Comparison of ENCODE assay signal across 16 mouse cellular contexts in the genomic region with DNA sequence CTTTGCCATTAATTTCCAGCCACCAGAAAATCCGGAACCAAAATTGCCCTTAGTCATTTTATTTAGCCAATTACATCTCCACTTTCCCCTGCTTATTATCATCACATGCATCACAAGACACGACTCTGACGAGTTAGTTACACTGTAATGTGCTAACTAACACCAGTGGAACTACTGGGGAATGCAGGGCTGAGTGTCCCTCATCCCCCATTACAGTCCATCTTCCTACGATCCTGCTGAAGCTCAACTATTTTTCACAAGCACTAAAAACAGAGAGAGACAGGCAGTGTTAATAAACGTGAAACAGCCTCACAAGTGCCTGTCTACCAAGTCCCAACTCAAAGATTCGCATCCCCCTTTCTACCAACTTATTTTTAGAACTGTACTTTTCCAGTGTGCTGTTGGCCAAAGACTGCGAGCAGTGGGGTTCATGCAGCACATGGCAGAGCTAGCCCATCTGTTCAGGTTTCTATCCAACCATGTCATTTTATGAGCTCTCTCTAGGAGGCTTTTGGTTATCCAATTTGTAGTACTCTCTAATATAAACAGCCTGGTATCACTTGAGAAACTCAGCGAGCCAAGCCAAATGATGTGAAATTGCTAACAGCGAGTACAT.
DNase-seq lines count a peak whose midpoint lies in the region; ATAC-seq lines count a peak whose summit lies in the region.
"Had no signal": no experiment of that assay in that cellular context is flagged by ENCODE, and none has a peak within 500 bp of the region (broad histone marks: within the 10 kb centered on the region; RNA-seq: fewer than 3 reads in every experiment).

No protein-coding gene starts in this region.

- 72% methylated on average over 9 of the region's 9 CpGs for WGBS in hindbrain, embryonic 14.5 days
- 85% methylated on average over 9 of the region's 9 CpGs for WGBS in hindbrain, embryonic 10.5 days
- 63% methylated on average over 9 of the region's 9 CpGs for WGBS in heart, embryonic 10.5 days

- H3K9ac ChIP-seq in hindbrain, embryonic 14.5 days = no peak overlapping the region
- H3K9ac ChIP-seq: midbrain, embryonic 12.5 days had no signal

- H3K4me2 ChIP-seq in hindbrain, embryonic 14.5 days (replicated peaks) = no peak overlapping the region
- H3K4me2 ChIP-seq: midbrain, embryonic 12.5 days had no signal

- DNase-seq in hindbrain, embryonic 14.5 days (ENCODE audit: low spot score) = peak; percentile 40
- DNase-seq in hindbrain, embryonic 10.5 days (ENCODE audit: low spot score) = no peak
- peak; percentile 97 for DNase-seq in brain, adult 2 months (ENCODE audit: low read depth, low spot score)
- peak; percentile 67 for DNase-seq in cerebellum, adult 8-10 months
- peak; percentile 58 to 59 for DNase-seq in layer of hippocampus, adult 8-10 months (ENCODE audit: low spot score in 2 of 2)
- no peak for DNase-seq in ovary, postnatal 36 days (ENCODE audit: low spot score)
- DNase-seq in lung, adult 18-20 months = no peak
- DNase-seq in heart, embryonic 10.5 days (ENCODE audit: low spot score) = no peak
- DNase-seq: adrenal gland, postnatal 25 days; kidney, postnatal 36 days; lung, postnatal 14 days; spleen, adult 18-20 months; thymus, postnatal 36 days had no signal

- no peaks in the 10 kb centered on the region for H3K4me1 ChIP-seq in hindbrain, embryonic 14.5 days (replicated peaks; ENCODE audit: control insufficient read depth, insufficient read depth, low read length)
- H3K4me1 ChIP-seq in hindbrain, embryonic 10.5 days (replicated peaks) = no peaks in the 10 kb centered on the region
- H3K4me1 ChIP-seq in heart, embryonic 10.5 days = no peaks in the 10 kb centered on the region; the same call in 1 of the 2 replicates
- H3K4me1 ChIP-seq: midbrain, embryonic 12.5 days had no signal

- H3K27me3 ChIP-seq in hindbrain, embryonic 14.5 days (ENCODE audit: control insufficient read depth, insufficient read depth, low read length) = no peaks in the 10 kb centered on the region
- H3K27me3 ChIP-seq in hindbrain, embryonic 10.5 days (ENCODE audit: insufficient read depth, poor library complexity, severe bottlenecking) = no peaks in the 10 kb centered on the region
- no peaks in the 10 kb centered on the region for H3K27me3 ChIP-seq in heart, embryonic 10.5 days (ENCODE audit: insufficient read depth, poor library complexity, severe bottlenecking)
- H3K27me3 ChIP-seq: midbrain, embryonic 12.5 days had no signal

- no peaks in the 10 kb centered on the region for H3K36me3 ChIP-seq in hindbrain, embryonic 14.5 days (replicated peaks; ENCODE audit: control insufficient read depth, insufficient read depth)
- H3K36me3 ChIP-seq in hindbrain, embryonic 10.5 days = no peaks in the 10 kb centered on the region
- no peaks in the 10 kb centered on the region for H3K36me3 ChIP-seq in heart, embryonic 10.5 days
- H3K36me3 ChIP-seq: midbrain, embryonic 12.5 days had no signal

- no peak overlapping the region for H3K4me3 ChIP-seq in hindbrain, embryonic 14.5 days (replicated peaks; ENCODE audit: low read length)
- H3K4me3 ChIP-seq in hindbrain, embryonic 10.5 days = no peak overlapping the region
- H3K4me3 ChIP-seq in heart, embryonic 10.5 days = no peak overlapping the region
- H3K4me3 ChIP-seq: erythroblast, embryonic 14.5 days; midbrain, embryonic 12.5 days had no signal

- H3K9me3 ChIP-seq in hindbrain, embryonic 14.5 days (ENCODE audit: control insufficient read depth, low read length) = no peaks in the 10 kb centered on the region
- H3K9me3 ChIP-seq in hindbrain, embryonic 10.5 days = no peaks in the 10 kb centered on the region
- no peaks in the 10 kb centered on the region for H3K9me3 ChIP-seq in heart, embryonic 10.5 days
- H3K9me3 ChIP-seq: midbrain, embryonic 12.5 days had no signal

- ATAC-seq in hindbrain, embryonic 14.5 days (ENCODE audit: low FRiP score) = peak; percentile 66; the same call in 1 of the 2 replicates
- ATAC-seq: CD4-positive, CD25-positive, alpha-beta regulatory T cell, adult 4 months had no signal

- H3K27ac ChIP-seq in hindbrain, embryonic 14.5 days = no peak overlapping the region
- no peak overlapping the region for H3K27ac ChIP-seq in hindbrain, embryonic 10.5 days
- no peak overlapping the region for H3K27ac ChIP-seq in heart, embryonic 10.5 days
- H3K27ac ChIP-seq: midbrain, embryonic 12.5 days had no signal

Comparison
In these comparisons a context has a peak if more than half of its experiments do, and no peak if none do; other contexts are left out.
1. DNase-seq: peak in hindbrain, embryonic 14.5 days (single experiment), brain, adult 2 months (single experiment), cerebellum, adult 8-10 months (single experiment) and layer of hippocampus, adult 8-10 months (2 of 2); none in hindbrain, embryonic 10.5 days (single experiment), ovary, postnatal 36 days (single experiment), lung, adult 18-20 months (0 of 2) and heart, embryonic 10.5 days (single experiment).